Mouse (Mus musculus) CH12.LX (cell line): ENCODE data around the gene Srsf7. TPM values are rescaled to one million over a fixed set of nuclear protein-coding genes. Genes with fewer than 3 reads are reported as not detected.

ENCODE experiments used
- DNase-seq: peaks from one replicate; pipeline ENCODE4 v3.0.0-alpha.2; 2013; ENCODE audit errors: extremely low read depth
- H3K27ac ChIP-seq: 2 replicates; pipeline ENCODE4 v1.5.1; 2012; ENCODE audit warnings: low read depth, mild to moderate bottlenecking, control low read depth, moderate library complexity; ENCODE audit not compliant: insufficient read depth
- H3K27me3 ChIP-seq: replicated peaks from 2 replicates; pipeline ENCODE3; 2012; ENCODE audit warnings: inconsistent platforms
- H3K36me3 ChIP-seq, 2 experiments: replicated peaks in 1 of 2; 2 replicates each; pipeline versions ENCODE3 to v1.6.1; 2012; ENCODE audit warnings: inconsistent platforms in 1 of 2, low read length in 1 of 2, mild to moderate bottlenecking in 1 of 2, mixed read lengths in 1 of 2, moderate library complexity in 1 of 2; ENCODE audit not compliant: control insufficient read depth in 1 of 2, insufficient read depth in 1 of 2
- H3K4me1 ChIP-seq, 2 experiments: 2 replicates each; pipeline ENCODE4 v1.6.1; 2012; ENCODE audit warnings: inconsistent platforms in 1 of 2, moderate library complexity in 1 of 2; ENCODE audit not compliant: insufficient read depth in 2 of 2, control insufficient read depth in 1 of 2
- H3K4me2 ChIP-seq: 2 replicates; pipeline ENCODE4 v1.6.1; 2012; ENCODE audit warnings: low read depth, mild to moderate bottlenecking, control low read depth; ENCODE audit not compliant: poor library complexity, insufficient read depth, severe bottlenecking
- H3K4me3 ChIP-seq, 3 experiments: fragments of 150-350 bp in 1 of 3; sonication (generic) in 1 of 3; replicated peaks in 1 of 3; 2 replicates each; pipeline versions ENCODE3 to v1.5.1; 2011 to 2012; ENCODE audit warnings: low read depth in 2 of 3, low read length in 2 of 3, mild to moderate bottlenecking in 2 of 3, moderate library complexity in 2 of 3, control low read depth in 1 of 3, improper control_type of control experiment in 1 of 3, inconsistent platforms in 1 of 3, mixed read lengths in 1 of 3; ENCODE audit not compliant: poor library complexity in 1 of 3
- H3K79me2 ChIP-seq: replicated peaks from 2 replicates; pipeline ENCODE4 v1.6.1; 2012; ENCODE audit warnings: mild to moderate bottlenecking, moderate library complexity; ENCODE audit not compliant: control insufficient read depth, poor library complexity, insufficient read depth, severe bottlenecking; ENCODE audit errors: extremely low read depth
- H3K9ac ChIP-seq: 2 replicates; pipeline ENCODE4 v1.6.1; 2012; ENCODE audit warnings: low read depth, mild to moderate bottlenecking, control low read depth, moderate library complexity; ENCODE audit not compliant: insufficient read depth
- H3K9me3 ChIP-seq: replicated peaks from 2 replicates; pipeline ENCODE3; 2012; ENCODE audit warnings: low read length, inconsistent platforms, mixed read lengths
- BHLHE40 ChIP-seq: IDR thresholded peaks from 2 replicates; pipeline ENCODE4 v1.6.1; 2011; ENCODE audit warnings: mild to moderate bottlenecking, low read depth, low read length, improper control_type of control experiment
- E2F4 ChIP-seq: IDR thresholded peaks from 2 replicates; pipeline ENCODE4 v1.6.1; 2011; ENCODE audit warnings: low read depth, low read length, improper control_type of control experiment; ENCODE audit not compliant: insufficient replicate concordance
- ETS1 ChIP-seq: conservative IDR thresholded peaks from 2 replicates; pipeline ENCODE4 v1.6.1; 2012; ENCODE audit warnings: low read depth, mild to moderate bottlenecking, inconsistent platforms, low read length, improper control_type of control experiment, moderate library complexity
- GABPA ChIP-seq: IDR thresholded peaks from 2 replicates; pipeline ENCODE4 v1.6.1; 2012; ENCODE audit warnings: low read depth, low read length, improper control_type of control experiment, inconsistent platforms; ENCODE audit not compliant: insufficient replicate concordance
- KAT2A ChIP-seq: IDR thresholded peaks from 2 replicates; pipeline ENCODE4 v1.6.1; 2012; ENCODE audit warnings: low read length, improper control_type of control experiment, inconsistent platforms; ENCODE audit not compliant: insufficient replicate concordance
- MAFK ChIP-seq: IDR thresholded peaks from 2 replicates; pipeline ENCODE4 v1.6.1; 2011; ENCODE audit warnings: low read length, improper control_type of control experiment; ENCODE audit not compliant: insufficient replicate concordance
- MAZ ChIP-seq: IDR thresholded peaks from 2 replicates; pipeline ENCODE4 v1.6.1; 2012; ENCODE audit warnings: low read depth, mild to moderate bottlenecking, inconsistent platforms, low read length, improper control_type of control experiment, moderate library complexity
- MYC ChIP-seq: IDR thresholded peaks from 2 replicates; pipeline ENCODE4 v1.6.1; 2011; ENCODE audit warnings: low read depth, mild to moderate bottlenecking, improper control_type of control experiment, low read length
- NELFE ChIP-seq: IDR thresholded peaks from 2 replicates; pipeline ENCODE4 v1.6.1; 2011; ENCODE audit warnings: low read depth, low read length, improper control_type of control experiment
- RCOR1 ChIP-seq: conservative IDR thresholded peaks from 2 replicates; pipeline ENCODE4 v1.6.1; 2012; ENCODE audit warnings: low read depth, mild to moderate bottlenecking, inconsistent platforms, low read length, improper control_type of control experiment
- SIN3A ChIP-seq: IDR thresholded peaks from 2 replicates; pipeline ENCODE4 v1.6.1; 2012; ENCODE audit warnings: low read length, improper control_type of control experiment, inconsistent platforms
- SMC3 ChIP-seq: IDR thresholded peaks from 2 replicates; pipeline ENCODE4 v1.6.1; 2011; ENCODE audit warnings: low read depth, low read length, improper control_type of control experiment
- TBP ChIP-seq: conservative IDR thresholded peaks from 2 replicates; pipeline ENCODE4 v1.6.1; 2011; ENCODE audit warnings: low read depth, low read length, improper control_type of control experiment
- UBTF ChIP-seq: IDR thresholded peaks from 2 replicates; pipeline ENCODE4 v1.6.1; 2012; ENCODE audit warnings: low read depth, mild to moderate bottlenecking, inconsistent platforms, low read length, improper control_type of control experiment, moderate library complexity
- USF1 ChIP-seq: IDR thresholded peaks from 2 replicates; pipeline ENCODE4 v1.6.1; 2014; ENCODE audit warnings: low read depth, mild to moderate bottlenecking, inconsistent platforms, low read length, improper control_type of control experiment
- ZC3H11A ChIP-seq: IDR thresholded peaks from 2 replicates; pipeline ENCODE4 v1.6.1; 2012; ENCODE audit warnings: low read depth, mild to moderate bottlenecking, inconsistent platforms, low read length, improper control_type of control experiment
- ZKSCAN1 ChIP-seq: IDR thresholded peaks from 2 replicates; pipeline ENCODE4 v1.6.1; 2012; ENCODE audit warnings: low read depth, inconsistent platforms, low read length, improper control_type of control experiment, borderline replicate concordance
- ZMIZ1 ChIP-seq: IDR thresholded peaks from 2 replicates; pipeline ENCODE4 v1.6.1; 2012; ENCODE audit warnings: low read depth, mild to moderate bottlenecking, inconsistent platforms, low read length, improper control_type of control experiment
- ZNF384 ChIP-seq: IDR thresholded peaks from 2 replicates; pipeline ENCODE4 v1.6.1; 2012; ENCODE audit warnings: low read depth, low read length, improper control_type of control experiment, inconsistent platforms
- dilution Hi-C: fragments of 300-500 bp; cut with MboI; formaldehyde crosslinking; loops from 2 replicates; pipeline ENCODE4 v1.14.3; 2020; ENCODE audit warnings: low sequenced_read_pairs; ENCODE audit not compliant: extremely low pct_unique_long_range_greater_than_20kb, extremely low pct_ligation_motif_present
- in situ Hi-C: fragments of 300-500 bp; cut with MboI; formaldehyde crosslinking; loops from 3 replicates; pipeline ENCODE4 v1.14.3; 2019; ENCODE audit warnings: low sequenced_read_pairs, low pct_ligation_motif_present, low pct_unique_long_range_greater_than_20kb, mixed read lengths
- polyA plus RNA-seq: library from polyadenylated mRNA; unstranded; fragments of >175 nt; gene quantifications from 2 replicates; pipeline ENCODE4 v1.2.1, GENCODE M21; 2012; ENCODE audit warnings: low read depth; ENCODE audit not compliant: insufficient read length
- total RNA-seq, 2 experiments: library from RNA; depleted of rRNA; stranded (reverse); fragments of 300-350 nt in 1 of 2; fragments of >200 nt in 1 of 2; gene quantifications; 2 replicates each; pipeline ENCODE4 v1.2.3; 2012 to 2014

Srsf7 gene
- total and polyA plus RNA-seq, 3 experiments: 268 to 442 (median 383) TPM

- peaks cover 3% of the 10 kb centered on the region for H3K27me3 ChIP-seq
- in situ Hi-C loops (loop anchor here (5.0 to 10.0 kb wide), 2 partner anchors 46 to 109 kb away; partner anchors contain the start of genes Galm and Hnrnpll), dilution Hi-C loops (no loop called here)
- no peaks in the 10 kb centered on the region for H3K36me3 ChIP-seq
- H3K4me2 ChIP-seq: no peak overlapping the region
- no peak overlapping the region for H3K27ac ChIP-seq
- DNase-seq: no peak
- H3K4me3 ChIP-seq: no peak overlapping the region
- H3K79me2 ChIP-seq: no peaks in the 10 kb centered on the region
- no peaks in the 10 kb centered on the region for H3K9me3 ChIP-seq
- TF ChIP-seq E2F4: no peak
- no peak for TF ChIP-seq KAT2A
- no peak for TF ChIP-seq SIN3A
- no peak for TF ChIP-seq MAFK
- TF ChIP-seq SMC3: no peak
- TF ChIP-seq ETS1: no peak
- no peak for TF ChIP-seq ZKSCAN1
- no peak for TF ChIP-seq ZC3H11A
- no peak for TF ChIP-seq USF1
- TF ChIP-seq, all 38 proteins: peak for 0
- Histone ChIP-seq H3K4me1 (peaks cover 28 to 54% of the 10 kb centered on the region in 2 experiments), H3K9ac (no peak overlapping the region)
These were observed 36.2 kb downstream of the Srsf7 start for GRCm38 (mm10) chr17:80170951-80171350.

DNA sequence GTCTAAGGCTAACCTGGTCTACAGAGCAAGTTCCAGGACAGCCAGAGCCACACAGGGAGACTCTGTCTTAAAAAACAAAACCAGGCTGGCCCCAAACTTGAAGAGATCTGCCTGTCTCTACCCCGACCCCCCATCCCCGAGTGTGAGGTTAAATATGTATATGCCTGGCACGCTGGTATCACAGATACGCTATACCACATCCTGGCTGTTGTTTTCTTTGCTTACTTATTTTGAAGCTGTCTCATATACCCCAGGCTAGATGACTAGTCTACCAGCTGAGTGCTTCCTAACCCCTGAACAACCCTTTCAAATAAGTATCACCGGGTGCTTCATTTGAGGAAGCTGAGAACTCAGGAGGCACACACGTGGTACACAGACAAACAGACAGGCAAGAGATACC, 37.3 kb downstream of the Srsf7 start:
- no peaks in the 10 kb centered on the region for H3K79me2 ChIP-seq
- no peak for DNase-seq
- H3K9me3 ChIP-seq: no peaks in the 10 kb centered on the region
- peaks cover 28 to 46% of the 10 kb centered on the region in 2 experiments for H3K4me1 ChIP-seq
- no peaks in the 10 kb centered on the region for H3K36me3 ChIP-seq
- no peak overlapping the region for H3K9ac ChIP-seq
- in situ Hi-C loops: loop anchor here (5.0 to 10.0 kb wide), 2 partner anchors 45 to 107 kb away; partner anchors contain the start of genes Galm and Hnrnpll
- no peak overlapping the region for H3K27ac ChIP-seq
- no peak overlapping the region for H3K4me2 ChIP-seq
- no peak overlapping the region for H3K4me3 ChIP-seq
- TF ChIP-seq SIN3A (no peak), UBTF (no peak), MYC (no peak), MAZ (no peak), USF1 (no peak), NELFE (no peak), RCOR1 (no peak), BHLHE40 (no peak), ETS1 (no peak), TBP (no peak), GABPA (no peak), ZMIZ1 (no peak), ZNF384 (no peak)
- dilution Hi-C loops: no loop called here
- peaks cover 3% of the 10 kb centered on the region for H3K27me3 ChIP-seq
